Comparison of ENCODE assay signal across 7 mouse cellular contexts in the genomic region with DNA sequence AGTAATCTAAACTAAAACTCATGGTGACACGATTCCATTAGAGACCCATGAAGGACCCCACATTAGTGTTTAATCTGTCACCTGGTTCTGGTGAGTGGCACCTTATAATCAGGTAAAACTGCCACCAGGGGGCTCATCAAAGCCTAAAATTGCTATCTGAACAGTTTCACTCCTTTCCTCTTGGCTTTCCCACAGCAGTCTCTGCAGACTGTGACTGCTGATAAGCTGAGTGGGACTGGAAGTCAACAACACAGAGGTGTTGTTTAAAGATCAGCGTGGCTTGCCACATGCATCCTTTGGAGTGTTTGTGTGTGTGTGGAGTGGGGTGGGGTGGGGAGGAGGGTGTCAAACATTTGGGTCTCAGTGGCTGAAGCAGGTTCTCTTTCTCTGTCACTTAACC.
DNase-seq lines count a peak whose midpoint lies in the region; ATAC-seq and TF ChIP-seq lines count a peak whose summit lies in the region.

No protein-coding gene starts in this region.

- no peak for ATAC-seq in inflammation-experienced regulatory T-cells, adult 6 months
- ATAC-seq in CD4-positive, CD25-positive, alpha-beta regulatory T cell, adult 4 months = no peak

- peak; percentile 23 for DNase-seq in layer of hippocampus, adult 11-12 months (ENCODE audit: low spot score)
- no peak for DNase-seq in layer of hippocampus, adult 9-10 months (ENCODE audit: low spot score)
- DNase-seq in B cell, adult 2 months = peak; percentile 4
- peak; percentile 21 to 36 for DNase-seq in layer of hippocampus, postnatal 10 days (ENCODE audit: low spot score in 2 of 2)

- H3K36me3 ChIP-seq in E14TG2a.4 (ENCODE audit: insufficient read depth, low read length) = no peaks in the 10 kb centered on the region

- H3K9me3 ChIP-seq in E14TG2a.4 (ENCODE audit: low read length) = peaks cover 25% of the 10 kb centered on the region

- H3K27me3 ChIP-seq in E14TG2a.4 (ENCODE audit: insufficient read depth, low read length) = no peaks in the 10 kb centered on the region

- peak; percentile 16; the same call in 1 of the 2 replicates for TF ChIP-seq CTCF in E14TG2a.4 (conservative IDR thresholded peaks at IDR 0.05; ENCODE audit: low read length)

- H3K4me1 ChIP-seq in E14TG2a.4 (replicated peaks; ENCODE audit: low read depth, low read length) = no peaks in the 10 kb centered on the region

- no peak overlapping the region for H3K4me3 ChIP-seq in E14TG2a.4 (replicated peaks; ENCODE audit: low read length)
